Mouse (Mus musculus) liver, embryonic 14.5 days (tissue): ENCODE measurements around the gene Fkrp. TPM values are rescaled to one million over a fixed set of nuclear protein-coding genes. Genes with fewer than 3 reads are reported as not detected.

Experiments
- ATAC-seq: fragments of 200-750 bp; cut with Nextera tagmentation; 2 replicates; pipeline ENCODE4 v1.8.0; 2017; ENCODE audit warnings: moderate number of reproducible peaks, mild to moderate bottlenecking, moderate library complexity; ENCODE audit not compliant: insufficient read depth
- DNase-seq, 3 experiments: peaks; one replicate each; pipeline ENCODE4 v3.0.0-alpha.2; 2012 to 2013; ENCODE audit warnings: low read depth in 3 of 3, low spot score in 3 of 3
- H3K27ac ChIP-seq: fragments of 300-500 bp; sonication (generic); 2 replicates; pipeline ENCODE4 v1.5.1; 2014; ENCODE audit warnings: moderate library complexity, mild to moderate bottlenecking, control low read depth, inconsistent platforms
- H3K27me3 ChIP-seq: fragments of 300-500 bp; sonication (generic); 2 replicates; pipeline ENCODE4 v1.6.1; 2014; ENCODE audit warnings: mild to moderate bottlenecking, low read length, moderate library complexity; ENCODE audit not compliant: control insufficient read depth, insufficient read depth
- H3K36me3 ChIP-seq: fragments of 300-500 bp; sonication (generic); replicated peaks from 2 replicates; pipeline ENCODE4 v1.6.1; 2014; ENCODE audit warnings: low read depth; ENCODE audit not compliant: control insufficient read depth, insufficient read depth
- H3K4me1 ChIP-seq, 2 experiments: fragments of 200-500 bp in 1 of 2; fragments of 300-500 bp in 1 of 2; sonication (generic) in 1 of 2; replicated peaks; 2 replicates each; pipeline ENCODE4 v1.6.1; 2012 to 2014; ENCODE audit warnings: antibody characterized with exemption in 1 of 2, inconsistent platforms in 1 of 2, low read length in 1 of 2; ENCODE audit not compliant: control insufficient read depth in 2 of 2, insufficient read depth in 2 of 2
- H3K4me2 ChIP-seq: fragments of 300-500 bp; sonication (generic); 2 replicates; pipeline ENCODE4 v1.6.1; 2014; ENCODE audit warnings: low read depth, mild to moderate bottlenecking, control low read depth, moderate library complexity
- H3K4me3 ChIP-seq, 2 experiments: fragments of 200-500 bp in 1 of 2; fragments of 300-500 bp in 1 of 2; sonication (generic) in 1 of 2; 2 replicates each; pipeline ENCODE4 v1.5.1; 2012 to 2014; ENCODE audit warnings: low read depth in 2 of 2, low read length in 2 of 2, mild to moderate bottlenecking in 2 of 2, control low read depth in 1 of 2, inconsistent platforms in 1 of 2, moderate library complexity in 1 of 2; ENCODE audit not compliant: insufficient read depth in 1 of 2
- H3K9ac ChIP-seq: fragments of 300-500 bp; sonication (generic); replicated peaks from 2 replicates; pipeline ENCODE4 v1.6.1; 2014; ENCODE audit warnings: mild to moderate bottlenecking, control low read depth, moderate library complexity
- H3K9me3 ChIP-seq: fragments of 300-500 bp; sonication (generic); 2 replicates; pipeline ENCODE4 v1.6.1; 2016; ENCODE audit warnings: low read length, mixed read lengths; ENCODE audit not compliant: control insufficient read depth
- CTCF ChIP-seq: IDR thresholded peaks from 2 replicates; pipeline ENCODE4 v1.5.1; 2016; ENCODE audit warnings: antibody characterized with exemption, low read depth, control low read depth
- EP300 ChIP-seq: IDR thresholded peaks from 2 replicates; pipeline ENCODE4 v1.6.1; 2016; ENCODE audit warnings: antibody characterized with exemption, low read depth
- WGBS: fragments of 180-500 bp; shearing (Covaris S2); extraction: QIAGEN DNeasy Blood & Tissue Kit; methylation state at CpG from one replicate; pipeline ENCODE4 v1.1.7; 2014; ENCODE audit not compliant: insufficient replicate concordance; 5-methylcytosine and 5-hydroxymethylcytosine counted together
- polyA plus RNA-seq, 2 experiments: library from polyadenylated mRNA; depleted of rRNA in 1 of 2; stranded (reverse) in 1 of 2; unstranded in 1 of 2; fragments of >200 nt; fragmentation: Nextera tagmentation in 1 of 2; extraction: Ambion mirVana in 1 of 2; gene quantifications; 2 replicates each; pipeline versions ENCODE4 v1.2.1 to v1.2.3; 2012 to 2014

Gene Fkrp
- polyA plus RNA-seq, 2 experiments: 5.6 to 7.2 TPM

DNA sequence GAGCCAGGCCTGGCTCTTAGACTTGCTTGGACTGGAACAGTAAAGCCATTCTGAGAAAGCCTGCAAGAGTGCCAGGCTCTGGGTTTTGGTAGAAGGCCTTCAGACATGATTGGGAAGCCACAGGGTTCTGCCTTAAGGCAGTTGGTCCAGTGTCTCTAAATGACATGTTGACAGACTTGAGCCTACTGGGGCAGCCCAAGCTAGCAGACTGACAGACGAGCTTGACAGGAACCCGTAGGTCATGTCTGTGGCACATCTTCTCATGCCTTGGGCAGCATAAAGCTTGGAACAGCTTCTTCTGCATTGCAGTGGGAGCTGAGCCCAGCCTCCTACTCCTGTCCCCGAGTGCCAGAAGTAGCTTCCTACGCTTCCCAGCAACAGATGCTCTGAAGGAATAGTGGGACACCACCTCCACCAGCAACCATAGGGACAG, 5.2 kb upstream of the Fkrp start:
- 76% methylated on average over 4 of the region's 4 CpGs for WGBS
- no peak for ATAC-seq
- H3K36me3 ChIP-seq: peaks cover 22% of the 10 kb centered on the region

GRCm38 (mm10) chr7:16821091-16821490, 4.6 kb upstream of the Fkrp start:
- H3K9me3 ChIP-seq: no peaks in the 10 kb centered on the region
- H3K4me1 ChIP-seq: peaks cover 28 to 43% of the 10 kb centered on the region in 2 experiments
- 0 out of 2 replicates have a peak overlapping the region, but pooled peaks have one; percentile 24 for H3K9ac ChIP-seq
- TF ChIP-seq CTCF (no peak), EP300 (no peak)
- 50% methylated on average over 3 of the region's 3 CpGs for WGBS
- H3K36me3 ChIP-seq: peaks cover 18% of the 10 kb centered on the region
- H3K27me3 ChIP-seq: no peaks in the 10 kb centered on the region
- no peak overlapping the region for H3K4me3 ChIP-seq
- H3K27ac ChIP-seq: no peak overlapping the region
- ATAC-seq (no peak), DNase-seq (no peak)
- H3K4me2 ChIP-seq: peak overlapping the region; percentile 99; the same call in 1 of the 2 replicates

More for the DNA sequence above, 5.2 kb upstream of the Fkrp start:
- no peak for DNase-seq
- Histone ChIP-seq H3K27ac (no peak overlapping the region), H3K4me2 (no peak overlapping the region), H3K9ac (no peak overlapping the region), H3K4me1 (peaks cover 28 to 43% of the 10 kb centered on the region in 2 experiments), H3K4me3 (no peak overlapping the region), H3K9me3 (no peaks in the 10 kb centered on the region), H3K27me3 (no peaks in the 10 kb centered on the region)
- TF ChIP-seq EP300 (no peak), CTCF (no peak)

DNA sequence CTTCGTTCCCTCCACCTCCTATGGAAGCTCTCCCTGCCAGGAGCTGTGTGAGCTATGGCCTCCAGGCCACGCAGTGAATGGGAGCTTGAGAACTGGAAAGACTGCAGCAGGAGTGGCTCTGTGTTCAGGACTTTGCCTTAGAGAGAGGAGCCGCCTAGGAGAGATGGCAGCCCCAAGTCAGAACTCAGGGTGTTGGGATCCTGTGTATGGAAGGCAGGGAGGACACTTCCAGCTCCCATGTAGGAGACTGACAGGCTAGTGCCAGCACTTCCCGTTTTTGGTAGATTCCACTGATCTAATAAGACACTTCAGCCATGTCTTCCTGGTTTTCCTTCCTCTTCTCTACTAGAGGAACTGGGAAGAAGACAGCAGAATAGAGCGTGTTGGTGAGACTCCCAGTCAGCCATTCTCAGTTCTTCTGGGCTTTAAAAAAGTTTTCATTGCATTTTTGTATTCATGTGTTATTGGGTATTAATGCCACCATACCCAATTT, 3.8 kb upstream of the Fkrp start:
- Histone ChIP-seq H3K9ac (peak overlapping the region; percentile 60), H3K4me1 (peaks cover 32 to 47% of the 10 kb centered on the region in 2 experiments), H3K27me3 (no peaks in the 10 kb centered on the region), H3K4me3 (peak overlapping the region; percentile 5 to 30), H3K9me3 (no peaks in the 10 kb centered on the region), H3K4me2 (peak overlapping the region; percentile 99), H3K36me3 (peaks cover 18% of the 10 kb centered on the region), H3K27ac (peak overlapping the region; percentile 73)
- 23% methylated on average over 5 of the region's 5 CpGs for WGBS
- TF ChIP-seq CTCF: no peak
- TF ChIP-seq EP300: no peak
- DNase-seq (no peak), ATAC-seq (no peak)

DNA sequence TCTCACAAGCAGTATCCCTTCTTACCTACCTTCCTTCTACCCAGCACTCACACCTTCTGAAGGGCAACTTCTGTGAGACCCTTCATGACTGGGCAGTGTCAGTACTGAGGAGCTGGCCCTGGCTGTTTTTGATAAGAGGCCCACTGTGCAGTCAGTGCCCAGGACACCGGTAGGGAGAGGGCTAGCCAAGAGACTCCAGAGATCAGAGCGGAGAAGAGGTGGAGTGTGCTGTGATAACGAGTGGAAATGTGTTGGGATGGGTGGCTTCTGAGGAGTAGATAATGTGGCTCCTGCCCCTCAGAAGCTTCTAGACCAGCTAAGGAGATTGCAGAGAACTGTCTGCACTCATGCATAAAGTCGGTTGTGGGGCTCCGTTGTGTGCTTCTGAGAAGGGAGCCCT, 3.3 kb upstream of the Fkrp start:
- ATAC-seq: peak; percentile 76
- H3K36me3 ChIP-seq: peaks cover 13% of the 10 kb centered on the region
- DNase-seq: peak in 2 of 3 experiments; percentile 38 to 41
- no peaks in the 10 kb centered on the region for H3K9me3 ChIP-seq
- peak overlapping the region; percentile 99 for H3K4me2 ChIP-seq
- 12% methylated on average over 5 of the region's 5 CpGs for WGBS
- peaks cover 32 to 47% of the 10 kb centered on the region in 2 experiments for H3K4me1 ChIP-seq
- H3K4me3 ChIP-seq: peak overlapping the region; percentile 26 to 30
- TF ChIP-seq CTCF (peak; percentile 12; the same call in 1 of the 2 replicates), EP300 (0 out of 2 replicates have a peak, but pooled peaks have one; percentile 31)
- peak overlapping the region; percentile 60 for H3K9ac ChIP-seq
- H3K27me3 ChIP-seq: no peaks in the 10 kb centered on the region
- peak overlapping the region; percentile 73 for H3K27ac ChIP-seq

DNA sequence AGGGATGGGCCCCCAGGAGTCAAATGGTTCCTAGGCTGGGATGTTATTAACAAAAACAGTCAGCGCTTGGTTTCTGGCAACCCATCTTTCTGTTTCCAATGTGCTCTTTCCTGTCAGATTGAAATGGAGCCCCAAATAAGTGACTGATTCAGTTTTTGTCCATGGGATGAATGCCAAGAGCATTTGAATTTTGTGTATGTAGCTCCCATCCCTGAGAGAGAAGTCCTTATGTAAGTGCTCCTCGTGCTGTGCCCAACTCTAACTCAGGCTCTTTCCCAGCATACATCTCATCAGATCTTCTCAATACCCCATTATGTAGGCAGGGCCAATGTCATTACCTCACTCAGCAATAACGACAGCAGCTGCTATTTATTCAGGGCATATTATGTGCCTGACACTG, 1.2 kb upstream of the Fkrp start:
- Histone ChIP-seq H3K36me3 (no peaks in the 10 kb centered on the region; the same call in 1 of the 2 replicates), H3K9ac (peak overlapping the region; percentile 97), H3K27ac (no peak overlapping the region), H3K27me3 (no peaks in the 10 kb centered on the region), H3K4me2 (peak overlapping the region; percentile 99), H3K4me1 (peaks cover 32 to 47% of the 10 kb centered on the region in 2 experiments), H3K4me3 (peak overlapping the region; percentile 97 to 100), H3K9me3 (no peaks in the 10 kb centered on the region)
- WGBS: 63% methylated on average over 3 of the region's 3 CpGs
- DNase-seq (no peak), ATAC-seq (no peak)
- TF ChIP-seq CTCF: no peak
- TF ChIP-seq EP300: no peak
